13 mouse cellular contexts compared by ENCODE assay signal in the genomic region with DNA sequence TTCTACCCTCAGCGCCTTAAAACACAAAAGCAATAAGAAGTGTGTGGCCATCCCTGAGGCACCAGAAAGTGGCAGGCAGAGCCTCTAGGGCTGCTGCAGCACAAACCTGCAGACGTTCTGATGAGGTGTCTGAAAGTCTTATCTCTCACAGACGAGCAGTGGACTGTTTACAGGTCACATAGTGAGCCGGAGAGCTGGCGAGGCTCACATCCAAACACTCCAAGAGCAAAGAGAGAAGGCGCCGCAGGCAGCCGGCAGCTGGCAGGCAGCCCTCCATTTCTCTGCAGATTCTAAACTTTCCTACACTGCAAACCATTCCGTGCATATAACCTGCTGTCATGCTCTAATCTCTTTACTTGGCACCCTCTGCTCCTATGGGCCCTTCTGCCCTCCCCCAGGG. TPM values are rescaled to one million over a fixed set of nuclear protein-coding genes. Genes with fewer than 3 reads are reported as not detected.
DNase-seq lines count a peak whose midpoint lies in the region; ATAC-seq lines count a peak whose summit lies in the region.
"Had no signal": no experiment of that assay in that cellular context is flagged by ENCODE, and none has a peak within 500 bp of the region (broad histone marks: within the 10 kb centered on the region; RNA-seq: fewer than 3 reads in every experiment).

No protein-coding gene starts in this region.

- H3K4me3 ChIP-seq in embryonic facial prominence, embryonic 14.5 days (ENCODE audit: low read depth, low read length): no peak overlapping the region
- H3K4me3 ChIP-seq in embryonic facial prominence, embryonic 10.5 days: no peak overlapping the region
- no peak overlapping the region for H3K4me3 ChIP-seq in lung, embryonic 15.5 days
- H3K4me3 ChIP-seq: erythroblast, embryonic 14.5 days; limb, embryonic 12.5 days; myocyte had no signal

- no peaks in the 10 kb centered on the region for H3K4me1 ChIP-seq in embryonic facial prominence, embryonic 14.5 days (ENCODE audit: control insufficient read depth, insufficient read depth, low read length)
- no peaks in the 10 kb centered on the region for H3K4me1 ChIP-seq in embryonic facial prominence, embryonic 10.5 days
- peaks cover 33% of the 10 kb centered on the region for H3K4me1 ChIP-seq in lung, embryonic 15.5 days
- H3K4me1 ChIP-seq: limb, embryonic 12.5 days had no signal

- WGBS in embryonic facial prominence, embryonic 14.5 days: 86% methylated on average over 9 of the region's 9 CpGs
- 85% methylated on average over 9 of the region's 9 CpGs for WGBS in embryonic facial prominence, embryonic 10.5 days
- WGBS in lung, embryonic 15.5 days: 11% methylated on average over 9 of the region's 9 CpGs

- peaks cover 53% of the 10 kb centered on the region for H3K36me3 ChIP-seq in embryonic facial prominence, embryonic 14.5 days (ENCODE audit: control insufficient read depth, insufficient read depth, low read length)
- H3K36me3 ChIP-seq in embryonic facial prominence, embryonic 10.5 days (replicated peaks): peaks cover 100% of the 10 kb centered on the region
- peaks cover 24% of the 10 kb centered on the region for H3K36me3 ChIP-seq in lung, embryonic 15.5 days

- H3K9ac ChIP-seq in embryonic facial prominence, embryonic 14.5 days (ENCODE audit: low read depth, low read length): no peak overlapping the region
- H3K9ac ChIP-seq in lung, embryonic 15.5 days: no peak overlapping the region
- H3K9ac ChIP-seq: limb, embryonic 12.5 days had no signal

- H3K9me3 ChIP-seq in embryonic facial prominence, embryonic 14.5 days (ENCODE audit: control insufficient read depth, low read length): no peaks in the 10 kb centered on the region
- H3K9me3 ChIP-seq in embryonic facial prominence, embryonic 10.5 days: no peaks in the 10 kb centered on the region
- H3K9me3 ChIP-seq in lung, embryonic 15.5 days: no peaks in the 10 kb centered on the region
- H3K9me3 ChIP-seq: limb, embryonic 12.5 days had no signal

- H3K27ac ChIP-seq in embryonic facial prominence, embryonic 14.5 days (replicated peaks; ENCODE audit: low read depth, low read length): no peak overlapping the region
- no peak overlapping the region for H3K27ac ChIP-seq in embryonic facial prominence, embryonic 10.5 days (replicated peaks)
- peak overlapping the region; percentile 65 for H3K27ac ChIP-seq in lung, embryonic 15.5 days
- H3K27ac ChIP-seq: limb, embryonic 12.5 days had no signal

- DNase-seq in embryonic facial prominence, embryonic 14.5 days (ENCODE audit: low spot score): no peak
- DNase-seq in embryonic facial prominence, embryonic 10.5 days (ENCODE audit: low spot score): no peak
- DNase-seq in lung, adult 18-20 months: peak; percentile 43 to 50
- no peak for DNase-seq in lung, postnatal 25 days (ENCODE audit: low spot score)
- no peak for DNase-seq in ovary, postnatal 10 days (ENCODE audit: low spot score)
- DNase-seq in right cerebral cortex, postnatal 14 days: no peak
- no peak for DNase-seq in cerebellum, adult 11 months
- DNase-seq: cerebellum, postnatal 25 days had no signal

- no peaks in the 10 kb centered on the region for H3K27me3 ChIP-seq in embryonic facial prominence, embryonic 14.5 days (replicated peaks; ENCODE audit: control insufficient read depth, insufficient read depth, low read length)
- H3K27me3 ChIP-seq in embryonic facial prominence, embryonic 10.5 days (replicated peaks; ENCODE audit: low read depth, poor library complexity, severe bottlenecking): no peaks in the 10 kb centered on the region
- H3K27me3 ChIP-seq in lung, embryonic 15.5 days: no peaks in the 10 kb centered on the region
- H3K27me3 ChIP-seq: limb, embryonic 12.5 days had no signal

- H3K4me2 ChIP-seq in embryonic facial prominence, embryonic 14.5 days (ENCODE audit: low read depth, low read length): no peak overlapping the region
- H3K4me2 ChIP-seq in lung, embryonic 15.5 days: no peak overlapping the region
- H3K4me2 ChIP-seq: limb, embryonic 12.5 days had no signal

- ATAC-seq in embryonic facial prominence, embryonic 14.5 days (ENCODE audit: low read depth): peak; percentile 30; the same call in 1 of the 2 replicates
- ATAC-seq in lung, embryonic 15.5 days (ENCODE audit: borderline replicate concordance, extremely low read depth, low FRiP score, low TSS enrichment): peak; percentile 23; the same call in 1 of the 2 replicates

RNA-seq across cellular contexts. Expression of a gene that starts 27.3 kb away (rescaled TPM):
- polyA plus RNA-seq in embryonic facial prominence, embryonic 14.5 days (2014; fragmentation: Nextera tagmentation; extraction: Ambion mirVana): 24.7 and 32.7 TPM in 2 replicates
- polyA plus RNA-seq in embryonic facial prominence, embryonic 10.5 days (2016; fragmentation: Nextera tagmentation; extraction: Ambion mirVana): 70.9 and 73.1 TPM in 2 replicates
- polyA plus RNA-seq in lung, embryonic 15.5 days (2015; fragmentation: Nextera tagmentation; extraction: Ambion mirVana): 50.0 and 53.2 TPM in 2 replicates

RNA-seq across cellular contexts. Expression of a gene that starts 32.6 kb away (rescaled TPM):
- 0.14 and 0.26 TPM in 2 replicates for polyA plus RNA-seq in embryonic facial prominence, embryonic 14.5 days (2014; fragmentation: Nextera tagmentation; extraction: Ambion mirVana)
- 0.44 and 0.52 TPM in 2 replicates for polyA plus RNA-seq in embryonic facial prominence, embryonic 10.5 days (2016; fragmentation: Nextera tagmentation; extraction: Ambion mirVana)
- 0.23 and 0.35 TPM in 2 replicates for polyA plus RNA-seq in lung, embryonic 15.5 days (2015; fragmentation: Nextera tagmentation; extraction: Ambion mirVana)
- polyA plus RNA-seq: erythroblast, embryonic 14.5 days had no signal

RNA-seq across cellular contexts. Expression of a gene that starts 33.6 kb away (rescaled TPM):
- not detected in 2 replicates for polyA plus RNA-seq in embryonic facial prominence, embryonic 14.5 days (2014; fragmentation: Nextera tagmentation; extraction: Ambion mirVana)
- not detected in 2 replicates for polyA plus RNA-seq in embryonic facial prominence, embryonic 10.5 days (2016; fragmentation: Nextera tagmentation; extraction: Ambion mirVana)
- not detected in 2 replicates for polyA plus RNA-seq in lung, embryonic 15.5 days (2015; fragmentation: Nextera tagmentation; extraction: Ambion mirVana)
- polyA plus RNA-seq: erythroblast, embryonic 14.5 days; limb, embryonic 12.5 days; myocyte; urinary bladder, adult 2 months had no signal

Comparison
In these comparisons a context has a peak if more than half of its experiments do, and no peak if none do; other contexts are left out.
1. DNase-seq: peak in lung, adult 18-20 months (2 of 2); none in embryonic facial prominence, embryonic 14.5 days (single experiment), embryonic facial prominence, embryonic 10.5 days (single experiment), lung, postnatal 25 days (single experiment), ovary, postnatal 10 days (single experiment), right cerebral cortex, postnatal 14 days (single experiment) and cerebellum, adult 11 months (single experiment).